Comparison of ENCODE assay signal across 10 mouse cellular contexts in genomic region chrX:136895757-136896156, GRCm38 (mm10). TPM values are rescaled to one million over a fixed set of nuclear protein-coding genes. Genes with fewer than 3 reads are reported as not detected.
DNase-seq lines count a peak whose midpoint lies in the region; ATAC-seq and TF ChIP-seq lines count a peak whose summit lies in the region.
"Had no signal": no experiment of that assay in that cellular context is flagged by ENCODE, and none has a peak within 500 bp of the region (broad histone marks: within the 10 kb centered on the region; RNA-seq: fewer than 3 reads in every experiment).

No protein-coding gene starts in this region.

- H3K4me3 ChIP-seq in forebrain, postnatal 0 days (ENCODE audit: low read depth, low read length), result no peak overlapping the region
- no peak overlapping the region for H3K4me3 ChIP-seq in forebrain, embryonic 16.5 days (replicated peaks; ENCODE audit: low read length)
- no peak overlapping the region for H3K4me3 ChIP-seq in midbrain, embryonic 16.5 days (ENCODE audit: low read depth, low read length)
- H3K4me3 ChIP-seq in midbrain, embryonic 10.5 days, result no peak overlapping the region
- H3K4me3 ChIP-seq: hindbrain, embryonic 15.5 days; megakaryocyte, embryonic 14.5 days had no signal

- no peaks in the 10 kb centered on the region for H3K9me3 ChIP-seq in forebrain, postnatal 0 days (ENCODE audit: low read length)
- no peaks in the 10 kb centered on the region for H3K9me3 ChIP-seq in forebrain, embryonic 16.5 days (ENCODE audit: control insufficient read depth, low read length)
- no peaks in the 10 kb centered on the region for H3K9me3 ChIP-seq in midbrain, embryonic 16.5 days (replicated peaks; ENCODE audit: control insufficient read depth, low read length, poor library complexity, severe bottlenecking)
- no peaks in the 10 kb centered on the region for H3K9me3 ChIP-seq in midbrain, embryonic 10.5 days (replicated peaks)
- H3K9me3 ChIP-seq: hindbrain, embryonic 15.5 days; megakaryocyte, embryonic 14.5 days had no signal

- WGBS in forebrain, postnatal 0 days, result 48% methylated on average over 2 of the region's 2 CpGs
- 60% methylated on average over 2 of the region's 2 CpGs for WGBS in forebrain, embryonic 16.5 days
- WGBS in midbrain, embryonic 16.5 days, result 66% methylated on average over 2 of the region's 2 CpGs
- whole genome bisulfite sequencing in midbrain, embryonic 10.5 days, result 77% methylated on average over 2 of the region's 2 CpGs

- no peak overlapping the region for H3K4me2 ChIP-seq in forebrain, postnatal 0 days (ENCODE audit: low read depth)
- H3K4me2 ChIP-seq in forebrain, embryonic 16.5 days (ENCODE audit: low read length), result no peak overlapping the region
- H3K4me2 ChIP-seq in midbrain, embryonic 16.5 days (ENCODE audit: low read length), result no peak overlapping the region
- H3K4me2 ChIP-seq: hindbrain, embryonic 15.5 days had no signal

- no peaks in the 10 kb centered on the region for H3K4me1 ChIP-seq in forebrain, postnatal 0 days (ENCODE audit: insufficient read depth)
- H3K4me1 ChIP-seq in forebrain, embryonic 16.5 days (replicated peaks; ENCODE audit: control insufficient read depth, insufficient read depth, low read length), result no peaks in the 10 kb centered on the region
- no peaks in the 10 kb centered on the region for H3K4me1 ChIP-seq in midbrain, embryonic 16.5 days (ENCODE audit: control insufficient read depth, insufficient read depth, low read length)
- no peaks in the 10 kb centered on the region for H3K4me1 ChIP-seq in midbrain, embryonic 10.5 days
- H3K4me1 ChIP-seq: hindbrain, embryonic 15.5 days; megakaryocyte, embryonic 14.5 days had no signal

- H3K27ac ChIP-seq in forebrain, postnatal 0 days (ENCODE audit: low read depth, low read length), result no peak overlapping the region
- H3K27ac ChIP-seq in forebrain, embryonic 16.5 days (ENCODE audit: low read length), result no peak overlapping the region
- no peak overlapping the region for H3K27ac ChIP-seq in midbrain, embryonic 16.5 days (ENCODE audit: low read length)
- no peak overlapping the region for H3K27ac ChIP-seq in midbrain, embryonic 10.5 days (replicated peaks)
- H3K27ac ChIP-seq: hindbrain, embryonic 15.5 days had no signal

- peak; percentile 44 for DNase-seq in forebrain, postnatal 0 days
- no peak for DNase-seq in midbrain, embryonic 10.5 days (ENCODE audit: low spot score)
- DNase-seq in embryo, embryonic 10 days (ENCODE audit: low spot score), result peak; percentile 60
- DNase-seq in lung, postnatal 14 days, result peak; percentile 3
- no peak for DNase-seq in ovary, adult 18-20 months (ENCODE audit: low spot score)
- no peak for DNase-seq in urinary bladder, postnatal 4 days (ENCODE audit: low spot score in 2 of 2)

- no peaks in the 10 kb centered on the region for H3K36me3 ChIP-seq in forebrain, postnatal 0 days (ENCODE audit: insufficient read depth)
- no peaks in the 10 kb centered on the region for H3K36me3 ChIP-seq in forebrain, embryonic 16.5 days (ENCODE audit: control insufficient read depth, insufficient read depth)
- no peaks in the 10 kb centered on the region for H3K36me3 ChIP-seq in midbrain, embryonic 16.5 days (ENCODE audit: control insufficient read depth, insufficient read depth, low read length)
- no peaks in the 10 kb centered on the region for H3K36me3 ChIP-seq in midbrain, embryonic 10.5 days
- H3K36me3 ChIP-seq: hindbrain, embryonic 15.5 days had no signal

- peak; percentile 58 for TF ChIP-seq CTCF in forebrain, postnatal 0 days (IDR thresholded peaks at IDR 0.05; ENCODE audit: low read depth)

- H3K27me3 ChIP-seq in forebrain, postnatal 0 days (ENCODE audit: insufficient read depth, low read length), result no peaks in the 10 kb centered on the region
- H3K27me3 ChIP-seq in forebrain, embryonic 16.5 days (replicated peaks; ENCODE audit: control insufficient read depth, insufficient read depth, low read length), result no peaks in the 10 kb centered on the region
- H3K27me3 ChIP-seq in midbrain, embryonic 16.5 days (ENCODE audit: control insufficient read depth, insufficient read depth, low read depth, low read length), result no peaks in the 10 kb centered on the region
- H3K27me3 ChIP-seq in midbrain, embryonic 10.5 days (ENCODE audit: low read depth, poor library complexity, severe bottlenecking), result no peaks in the 10 kb centered on the region
- H3K27me3 ChIP-seq: hindbrain, embryonic 15.5 days had no signal

- no peak overlapping the region for H3K9ac ChIP-seq in forebrain, postnatal 0 days
- H3K9ac ChIP-seq in forebrain, embryonic 16.5 days (replicated peaks; ENCODE audit: low read depth, low read length), result no peak overlapping the region
- no peak overlapping the region for H3K9ac ChIP-seq in midbrain, embryonic 16.5 days (ENCODE audit: low read depth, low read length)
- H3K9ac ChIP-seq: hindbrain, embryonic 15.5 days had no signal

- ATAC-seq in forebrain, postnatal 0 days, result peak; percentile 43; the same call in 1 of the 2 replicates
- ATAC-seq in forebrain, embryonic 16.5 days, result no peak
- ATAC-seq in midbrain, embryonic 16.5 days, result 0 out of 2 replicates have a peak, but pooled peaks have one; percentile 42

RNA-seq across cellular contexts. Expression of gene Rab9b, which starts 27.2 kb away (rescaled TPM):
- total RNA-seq in forebrain, postnatal 0 days (2014; rRNA removed), result 39.0 and 42.2 TPM in 2 replicates
- polyA plus RNA-seq in forebrain, postnatal 0 days (2015; fragmentation: Nextera tagmentation; extraction: Ambion mirVana), result 8.7 and 18.3 TPM in 2 replicates
- polyA plus RNA-seq in forebrain, embryonic 16.5 days (2015; fragmentation: Nextera tagmentation; extraction: Ambion mirVana), result 12.1 and 16.0 TPM in 2 replicates
- 29.6 and 29.9 TPM in 2 replicates for polyA plus RNA-seq in midbrain, embryonic 16.5 days (2015; fragmentation: Nextera tagmentation; extraction: Ambion mirVana)
- polyA plus RNA-seq in midbrain, embryonic 10.5 days (2016; fragmentation: Nextera tagmentation; extraction: Ambion mirVana), result 1.6 and 3.1 TPM in 2 replicates

RNA-seq across cellular contexts. Expression of gene H2bfm, which starts 31.4 kb away (rescaled TPM):
- total RNA-seq in forebrain, postnatal 0 days (2014; rRNA removed), result not detected in 2 replicates
- polyA plus RNA-seq in forebrain, postnatal 0 days (2015; fragmentation: Nextera tagmentation; extraction: Ambion mirVana), result not detected in 2 replicates
- not detected in 2 replicates for polyA plus RNA-seq in forebrain, embryonic 16.5 days (2015; fragmentation: Nextera tagmentation; extraction: Ambion mirVana)
- not detected in 2 replicates for polyA plus RNA-seq in midbrain, embryonic 16.5 days (2015; fragmentation: Nextera tagmentation; extraction: Ambion mirVana)
- not detected in 2 replicates for polyA plus RNA-seq in midbrain, embryonic 10.5 days (2016; fragmentation: Nextera tagmentation; extraction: Ambion mirVana)
- polyA plus RNA-seq: hindbrain, embryonic 15.5 days had no signal

Comparison
In these comparisons a context has a peak if more than half of its experiments do, and no peak if none do; other contexts are left out.
1. DNase-seq: peak in forebrain, postnatal 0 days (single experiment), embryo, embryonic 10 days (single experiment) and lung, postnatal 14 days (single experiment); none in midbrain, embryonic 10.5 days (single experiment), ovary, adult 18-20 months (single experiment) and urinary bladder, postnatal 4 days (0 of 2).